10 mouse cellular contexts compared by ENCODE assay signal in genomic region chr19:28382168-28382911, GRCm38 (mm10).
A peak's percentile ranks its signal among the peaks of the same experiment; 100 is the strongest.
DNase-seq lines count a peak whose midpoint lies in the region; ATAC-seq and TF ChIP-seq lines count a peak whose summit lies in the region.
"Had no signal": no experiment of that assay in that cellular context is flagged by ENCODE, and none has a peak within 500 bp of the region (broad histone marks: within the 10 kb centered on the region; RNA-seq: fewer than 3 reads in every experiment).

No protein-coding gene starts in this region.

- TF ChIP-seq CTCF in forebrain, postnatal 0 days (IDR thresholded peaks at IDR 0.05; ENCODE audit: low read depth) = no peak

- H3K9ac ChIP-seq in forebrain, postnatal 0 days = no peak overlapping the region
- H3K9ac ChIP-seq: heart, embryonic 15.5 days; limb, embryonic 13.5 days had no signal

- no peaks in the 10 kb centered on the region for H3K36me3 ChIP-seq in forebrain, postnatal 0 days (ENCODE audit: insufficient read depth)
- no peaks in the 10 kb centered on the region for H3K36me3 ChIP-seq in midbrain, embryonic 10.5 days
- H3K36me3 ChIP-seq: heart, embryonic 15.5 days; limb, embryonic 13.5 days had no signal

- peak overlapping the region; percentile 8 for H3K4me2 ChIP-seq in forebrain, postnatal 0 days (ENCODE audit: low read depth)
- H3K4me2 ChIP-seq: heart, embryonic 15.5 days; limb, embryonic 13.5 days had no signal

- H3K4me1 ChIP-seq in forebrain, postnatal 0 days (ENCODE audit: insufficient read depth) = peaks cover 27% of the 10 kb centered on the region; the same call in 1 of the 2 replicates
- H3K4me1 ChIP-seq in midbrain, embryonic 10.5 days = peaks cover 46% of the 10 kb centered on the region
- H3K4me1 ChIP-seq: heart, embryonic 15.5 days had no signal

- peak; percentile 28 to 46 for DNase-seq in frontal cortex, postnatal 10 days (ENCODE audit: low spot score in 2 of 2)
- DNase-seq in frontal cortex, postnatal 14 days (ENCODE audit: low spot score in 2 of 2) = no peak
- DNase-seq in Muller cell, postnatal 12 days (ENCODE audit: inconsistent ontology term) = peak; percentile 32
- peak; percentile 83 for DNase-seq in forebrain, postnatal 0 days
- DNase-seq in midbrain, embryonic 10.5 days (ENCODE audit: low spot score) = peak; percentile 63
- no peak for DNase-seq in thymus, postnatal 10 days (ENCODE audit: low spot score in 2 of 2)
- no peak for DNase-seq in adrenal gland, postnatal 10 days
- DNase-seq in cerebellum, postnatal 25 days = no peak

- no peaks in the 10 kb centered on the region for H3K27me3 ChIP-seq in forebrain, postnatal 0 days (ENCODE audit: insufficient read depth, low read length)
- H3K27me3 ChIP-seq in midbrain, embryonic 10.5 days (ENCODE audit: low read depth, poor library complexity, severe bottlenecking) = peaks cover 6% of the 10 kb centered on the region; the same call in 1 of the 2 replicates
- H3K27me3 ChIP-seq: heart, embryonic 15.5 days; limb, embryonic 13.5 days had no signal

- peak; percentile 88 for ATAC-seq in forebrain, postnatal 0 days

- H3K4me3 ChIP-seq in forebrain, postnatal 0 days (ENCODE audit: low read depth, low read length) = no peak overlapping the region
- H3K4me3 ChIP-seq in midbrain, embryonic 10.5 days = 0 out of 2 replicates have a peak overlapping the region, but pooled peaks have one; percentile 7
- H3K4me3 ChIP-seq: heart, embryonic 15.5 days; limb, embryonic 13.5 days had no signal

- H3K9me3 ChIP-seq in forebrain, postnatal 0 days (ENCODE audit: low read length) = no peaks in the 10 kb centered on the region
- H3K9me3 ChIP-seq in midbrain, embryonic 10.5 days (replicated peaks) = no peaks in the 10 kb centered on the region
- H3K9me3 ChIP-seq: heart, embryonic 15.5 days; limb, embryonic 13.5 days had no signal

- 12% methylated on average over 10 of the region's 10 CpGs for WGBS in forebrain, postnatal 0 days
- WGBS in midbrain, embryonic 10.5 days = 44% methylated on average over 10 of the region's 10 CpGs

- peak overlapping the region; percentile 70 for H3K27ac ChIP-seq in forebrain, postnatal 0 days (ENCODE audit: low read depth, low read length)
- peak overlapping the region; percentile 72 for H3K27ac ChIP-seq in midbrain, embryonic 10.5 days (replicated peaks)
- H3K27ac ChIP-seq: heart, embryonic 15.5 days; limb, embryonic 13.5 days had no signal

Comparison
In these comparisons a context has a peak if more than half of its experiments do, and no peak if none do; other contexts are left out.
1. DNase-seq: peak in frontal cortex, postnatal 10 days (2 of 2), Muller cell, postnatal 12 days (single experiment), forebrain, postnatal 0 days (single experiment) and midbrain, embryonic 10.5 days (single experiment); none in frontal cortex, postnatal 14 days (0 of 2), thymus, postnatal 10 days (0 of 2), adrenal gland, postnatal 10 days (single experiment) and cerebellum, postnatal 25 days (0 of 2).